Mouse (Mus musculus): ENCODE data around the gene Ccnb1ip1. TPM values are rescaled to one million over a fixed set of nuclear protein-coding genes. Genes with fewer than 3 reads are reported as not detected.

The Ccnb1ip1 gene
- polyA plus RNA-seq, 1 experiment from 2014 or later = not detected

DNA sequence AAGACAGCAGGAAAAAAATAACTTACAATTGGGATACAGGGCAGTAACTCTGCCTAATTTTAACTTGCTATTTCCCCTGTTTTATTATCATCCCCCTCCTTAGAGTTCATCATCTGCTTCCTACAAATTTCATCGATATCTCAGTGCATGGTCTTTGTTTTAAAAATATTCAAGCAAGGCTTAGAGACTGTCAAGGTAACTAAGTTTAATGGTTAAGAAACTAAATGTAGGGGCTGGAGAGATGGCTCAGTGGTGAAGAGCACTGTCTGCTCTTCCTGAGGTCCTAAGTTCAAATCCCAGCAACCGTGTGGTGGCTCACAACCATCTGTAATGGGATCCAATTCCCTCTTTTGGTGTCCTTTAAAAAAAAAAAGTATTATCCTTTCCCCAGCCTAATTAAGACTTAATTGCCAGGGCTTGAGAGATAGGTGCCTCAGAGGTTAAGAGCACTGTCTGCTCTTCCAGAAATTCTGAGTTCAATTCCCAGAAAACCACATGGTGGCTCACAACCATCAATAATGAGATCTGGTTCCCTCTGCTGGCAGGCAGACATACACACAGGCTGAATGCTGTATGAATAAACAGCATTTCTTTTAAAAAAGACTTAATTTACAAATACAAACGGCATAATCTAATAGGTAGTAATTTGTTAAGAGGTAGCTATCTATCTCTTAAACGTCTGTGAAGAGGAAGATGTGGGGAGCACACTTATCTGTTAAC, 4.5 kb downstream of the Ccnb1ip1 start:
- H3K27ac ChIP-seq = no peak overlapping the region
- no peak for ATAC-seq (ENCODE audit: low FRiP score, low read depth)
- H3K9ac ChIP-seq = no peak overlapping the region
- no peaks in the 10 kb centered on the region for H3K27me3 ChIP-seq (replicated peaks)
- H3K4me3 ChIP-seq = no peak overlapping the region
- 67% methylated on average over 4 of the region's 4 CpGs for WGBS
- H3K4me1 ChIP-seq = no peaks in the 10 kb centered on the region
- no peaks in the 10 kb centered on the region for H3K9me3 ChIP-seq
- no peaks in the 10 kb centered on the region for H3K36me3 ChIP-seq
- no peak overlapping the region for H3K4me2 ChIP-seq (replicated peaks)

DNA sequence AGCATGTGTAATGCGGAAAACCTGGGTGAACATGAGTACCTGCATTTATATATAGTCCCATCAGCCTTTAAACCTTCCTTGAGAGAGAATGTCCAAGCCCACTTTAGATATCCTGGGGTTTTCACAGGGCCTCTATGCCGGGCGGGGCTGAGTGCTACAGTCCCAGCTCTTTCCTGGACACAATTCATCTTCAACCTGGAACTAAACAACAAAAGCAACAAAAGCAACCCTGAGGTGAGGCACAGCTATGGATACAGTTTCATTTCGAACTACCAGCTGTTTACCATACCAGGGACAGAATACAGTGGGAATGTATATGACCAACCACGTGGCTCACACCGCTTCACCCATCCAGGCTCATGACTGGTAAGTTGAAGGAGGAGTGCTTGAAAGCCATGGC, 5.1 kb downstream of the Ccnb1ip1 start:
- ATAC-seq (ENCODE audit: low FRiP score, low read depth) = no peak
- H3K27ac ChIP-seq = no peak overlapping the region
- no peaks in the 10 kb centered on the region for H3K9me3 ChIP-seq
- no peak overlapping the region for H3K4me3 ChIP-seq
- no peak overlapping the region for H3K4me2 ChIP-seq (replicated peaks)
- H3K4me1 ChIP-seq = no peaks in the 10 kb centered on the region
- H3K9ac ChIP-seq = no peak overlapping the region
- no peaks in the 10 kb centered on the region for H3K27me3 ChIP-seq (replicated peaks)
- no peaks in the 10 kb centered on the region for H3K36me3 ChIP-seq
- whole genome bisulfite sequencing = 87% methylated on average over 6 of the region's 6 CpGs

DNA sequence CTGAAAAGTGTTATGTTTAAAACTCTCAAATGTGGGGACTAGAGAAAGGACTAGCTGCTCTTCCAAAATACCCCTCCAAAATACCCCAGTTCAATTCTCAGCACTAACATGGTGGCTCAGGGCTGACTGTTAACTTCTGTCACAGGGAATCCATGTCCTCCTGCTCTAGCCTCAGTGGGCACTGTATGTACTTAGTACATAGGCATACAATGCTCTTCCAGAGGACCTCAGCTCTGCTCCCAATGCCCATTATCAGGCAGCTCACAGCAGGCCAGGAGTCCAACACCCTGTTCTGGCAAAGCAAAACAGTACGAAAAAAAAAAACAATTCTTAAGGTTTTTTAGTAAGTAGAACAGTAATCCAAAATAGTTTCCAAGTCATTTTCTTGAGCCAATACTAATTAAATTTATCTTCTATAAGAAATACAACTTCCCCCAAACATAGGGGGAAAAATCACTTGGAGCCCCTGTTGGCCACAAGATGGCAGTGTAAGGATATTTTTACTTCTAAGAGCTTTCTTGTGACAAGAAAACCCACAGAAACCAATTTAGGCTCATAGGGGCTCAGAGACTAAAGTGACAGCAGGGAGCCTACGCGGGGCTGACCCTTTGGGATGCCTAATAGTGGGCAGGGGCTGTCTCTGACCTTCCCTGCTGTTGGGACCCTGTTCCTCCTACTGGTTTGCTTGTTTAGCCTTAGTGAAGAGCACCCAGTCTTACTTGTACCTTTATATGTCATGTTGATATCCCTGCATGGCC, 7.9 kb downstream of the Ccnb1ip1 start:
- no peaks in the 10 kb centered on the region for H3K9me3 ChIP-seq
- H3K27me3 ChIP-seq (replicated peaks) = no peaks in the 10 kb centered on the region
- no peak for ATAC-seq (ENCODE audit: low FRiP score, low read depth)
- WGBS = 5% methylated on average over 3 of the region's 3 CpGs
- H3K27ac ChIP-seq = no peak overlapping the region
- no peaks in the 10 kb centered on the region for H3K4me1 ChIP-seq
- no peaks in the 10 kb centered on the region for H3K36me3 ChIP-seq
- H3K4me2 ChIP-seq (replicated peaks) = no peak overlapping the region
- no peak overlapping the region for H3K9ac ChIP-seq
- no peak overlapping the region for H3K4me3 ChIP-seq

DNA sequence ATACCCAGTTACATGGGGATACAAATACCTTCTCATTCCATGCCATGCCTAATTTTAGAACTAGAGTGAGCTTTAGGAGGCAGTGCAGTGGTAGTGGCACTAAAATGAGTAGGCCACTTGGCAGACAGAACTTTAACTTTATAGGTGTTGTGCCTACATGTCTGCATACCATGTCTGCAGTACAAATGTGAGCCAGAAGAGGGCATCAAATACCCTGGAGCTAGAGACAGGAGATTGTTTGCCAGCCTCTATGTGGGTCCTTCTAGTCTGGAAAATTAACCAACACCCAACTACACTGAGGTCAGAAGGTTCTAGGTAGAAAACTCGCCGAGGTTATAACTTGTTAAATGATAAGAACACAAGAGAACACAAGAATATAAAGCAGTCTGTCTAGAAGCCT, 9.0 kb downstream of the Ccnb1ip1 start:
- Histone ChIP-seq H3K36me3 (no peaks in the 10 kb centered on the region), H3K9ac (no peak overlapping the region), H3K4me3 (no peak overlapping the region), H3K4me1 (no peaks in the 10 kb centered on the region), H3K4me2 (replicated peaks) (no peak overlapping the region), H3K27me3 (replicated peaks) (no peaks in the 10 kb centered on the region), H3K27ac (no peak overlapping the region), H3K9me3 (no peaks in the 10 kb centered on the region)
- WGBS = 58% methylated on average over 2 of the region's 2 CpGs
- ATAC-seq (ENCODE audit: low FRiP score, low read depth) = no peak

DNA sequence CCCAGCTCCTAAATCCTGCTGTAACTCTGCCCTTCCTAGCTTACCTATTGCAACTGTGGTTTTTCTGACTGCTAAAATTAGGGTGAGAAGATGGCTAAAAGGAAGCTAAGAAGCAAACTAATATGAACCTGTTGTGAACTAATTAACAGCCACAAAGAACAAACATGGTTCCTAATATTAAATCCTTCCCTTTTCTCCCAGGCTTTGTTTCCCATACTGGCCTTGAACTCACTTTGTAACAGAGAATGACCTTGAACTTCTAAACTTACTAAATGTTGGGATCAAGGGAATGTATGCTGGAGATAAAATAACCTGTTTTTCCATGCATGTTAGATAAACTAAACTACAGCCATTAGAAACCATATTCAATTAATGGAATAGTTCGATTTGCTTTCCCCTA, 11.1 kb downstream of the Ccnb1ip1 start:
- 82% methylated on average over 1 of the region's 1 CpGs for WGBS
- H3K36me3 ChIP-seq = no peaks in the 10 kb centered on the region
- H3K4me3 ChIP-seq = no peak overlapping the region
- H3K27me3 ChIP-seq (replicated peaks) = no peaks in the 10 kb centered on the region
- H3K27ac ChIP-seq = no peak overlapping the region
- no peak overlapping the region for H3K9ac ChIP-seq
- H3K4me2 ChIP-seq (replicated peaks) = no peak overlapping the region
- ATAC-seq (ENCODE audit: low FRiP score, low read depth) = no peak
- no peaks in the 10 kb centered on the region for H3K9me3 ChIP-seq
- H3K4me1 ChIP-seq = no peaks in the 10 kb centered on the region

DNA sequence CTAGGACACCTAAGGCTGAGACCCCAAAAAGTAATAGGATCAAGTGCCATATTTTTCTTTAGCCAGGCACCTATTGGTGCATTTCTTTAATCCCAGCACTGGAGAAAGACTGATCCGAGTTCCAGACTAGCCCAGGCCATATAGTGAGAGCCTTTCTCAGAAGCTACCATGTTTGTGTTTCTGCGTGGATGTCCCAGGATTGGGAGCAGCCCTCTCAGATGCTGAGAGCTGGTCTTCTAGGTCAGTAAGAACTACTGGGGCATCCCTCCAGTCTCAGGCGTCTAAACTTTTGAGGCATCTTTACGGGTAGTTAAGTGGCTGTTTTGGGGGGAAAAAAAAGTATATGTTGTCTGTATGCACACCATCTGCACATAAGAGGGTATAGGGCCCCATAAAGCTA, 11.6 kb downstream of the Ccnb1ip1 start:
- Histone ChIP-seq H3K27ac (no peak overlapping the region), H3K9ac (no peak overlapping the region), H3K27me3 (replicated peaks) (no peaks in the 10 kb centered on the region), H3K36me3 (no peaks in the 10 kb centered on the region), H3K9me3 (no peaks in the 10 kb centered on the region), H3K4me3 (no peak overlapping the region), H3K4me2 (replicated peaks) (no peak overlapping the region), H3K4me1 (no peaks in the 10 kb centered on the region)
- WGBS = 87% methylated on average over 4 of the region's 4 CpGs
- no peak for ATAC-seq (ENCODE audit: low FRiP score, low read depth)

DNA sequence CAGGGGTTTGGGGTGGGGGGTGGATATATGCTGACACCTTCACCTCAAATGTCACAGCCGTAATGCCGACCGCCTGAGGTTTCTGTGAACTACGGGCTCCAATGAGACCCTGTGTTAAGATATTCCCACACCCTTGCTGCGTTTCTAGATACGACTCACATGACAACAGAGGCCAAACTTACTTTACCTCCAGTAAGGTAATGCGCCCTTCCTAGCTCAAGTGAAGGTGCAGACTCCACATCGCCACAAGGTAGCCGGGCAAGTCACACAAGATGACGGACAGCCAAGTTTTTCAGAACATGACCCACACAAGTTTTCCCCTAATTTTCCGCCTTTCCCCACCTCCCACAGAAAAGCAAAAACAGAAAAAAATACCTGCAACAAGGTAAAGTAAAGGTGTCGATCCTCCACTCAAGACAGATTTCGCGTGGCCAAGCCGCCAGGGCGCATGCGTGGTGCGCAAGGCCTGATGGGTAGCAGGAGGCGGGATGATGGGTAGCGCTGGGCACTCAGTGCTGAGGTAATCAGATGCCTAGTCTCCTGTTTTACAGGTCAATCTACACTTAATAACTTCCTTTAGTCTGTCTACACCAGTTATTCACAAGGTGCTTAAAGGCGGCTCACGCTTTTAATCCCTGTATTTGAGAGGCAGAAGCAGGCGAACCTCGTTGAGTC, 12.1 kb downstream of the Ccnb1ip1 start:
- H3K27ac ChIP-seq = no peak overlapping the region
- H3K4me2 ChIP-seq (replicated peaks) = no peak overlapping the region
- no peaks in the 10 kb centered on the region for H3K9me3 ChIP-seq
- 93% methylated on average over 24 of the region's 24 CpGs for WGBS
- H3K36me3 ChIP-seq = no peaks in the 10 kb centered on the region
- ATAC-seq (ENCODE audit: low FRiP score, low read depth) = no peak
- no peaks in the 10 kb centered on the region for H3K4me1 ChIP-seq
- H3K4me3 ChIP-seq = no peak overlapping the region
- H3K9ac ChIP-seq = no peak overlapping the region
- H3K27me3 ChIP-seq (replicated peaks) = no peaks in the 10 kb centered on the region

DNA sequence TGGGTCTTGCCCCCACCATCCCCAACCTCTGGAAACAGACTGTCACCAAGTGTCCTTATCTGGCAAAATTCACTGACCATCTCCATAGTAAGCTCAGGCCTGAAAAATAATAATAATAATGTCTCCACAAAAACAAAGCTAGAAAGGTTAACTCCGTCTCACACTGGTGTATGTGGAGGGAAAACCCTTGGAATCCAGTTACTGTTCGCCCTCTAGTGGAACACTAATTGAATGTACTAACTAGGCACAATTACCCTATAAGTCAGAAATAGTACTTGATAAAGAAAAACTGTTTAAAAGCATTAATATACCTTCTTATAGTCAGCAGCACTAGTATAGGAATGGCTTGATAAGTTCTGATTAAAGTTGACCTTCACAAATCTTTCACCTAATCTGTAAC, 19.4 kb downstream of the Ccnb1ip1 start:
- ATAC-seq (ENCODE audit: low FRiP score, low read depth) = no peak
- Histone ChIP-seq H3K36me3 (no peaks in the 10 kb centered on the region), H3K9me3 (no peaks in the 10 kb centered on the region), H3K4me3 (no peak overlapping the region), H3K27me3 (replicated peaks) (no peaks in the 10 kb centered on the region), H3K9ac (no peak overlapping the region), H3K4me2 (replicated peaks) (no peak overlapping the region), H3K27ac (no peak overlapping the region), H3K4me1 (peaks cover 6% of the 10 kb centered on the region; the same call in 1 of the 2 replicates)
- WGBS = 26% methylated on average over 2 of the region's 2 CpGs

DNA sequence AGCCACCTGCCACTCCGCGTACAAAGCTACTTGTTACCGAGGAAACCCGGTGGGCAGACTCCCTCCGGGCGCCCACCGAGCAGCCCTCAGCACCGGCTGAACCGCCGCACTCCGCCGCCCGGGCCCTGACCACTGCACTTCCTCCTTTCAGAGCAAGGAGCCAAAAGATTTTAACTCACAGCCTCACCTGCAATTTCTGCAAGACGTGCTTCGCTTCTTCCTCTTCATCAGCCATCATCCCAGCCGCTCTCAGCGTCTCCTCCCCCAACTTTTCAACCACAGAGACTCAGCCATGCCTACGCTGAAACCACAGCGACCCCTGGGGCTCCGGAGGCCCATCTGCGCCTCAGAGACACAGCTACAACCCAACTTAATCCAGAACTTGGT, 22.3 kb downstream of the Ccnb1ip1 start, which contains the start of gene Ttc5:
Gene Ttc5, minus strand, starts transcription at position 269 of the 387 bp plus-strand sequence.
- ATAC-seq (ENCODE audit: low FRiP score, low read depth) = peak; percentile 93
- Histone ChIP-seq H3K36me3 (peaks cover 20% of the 10 kb centered on the region), H3K9me3 (0 out of 2 replicates have a peak, but pooled peaks cover 4% of the 10 kb centered on the region), H3K4me1 (peaks cover 6% of the 10 kb centered on the region; the same call in 1 of the 2 replicates), H3K4me3 (peak within 1 kb of the TSS; percentile 62), H3K9ac (peak within 1 kb of the TSS; percentile 77), H3K4me2 (replicated peaks) (peak within 1 kb of the TSS; percentile 60), H3K27me3 (replicated peaks) (no peaks in the 10 kb centered on the region), H3K27ac (peak within 1 kb of the TSS; percentile 16; the same call in 1 of the 2 replicates)
- under 1% methylated on average over 21 of the region's 21 CpGs for WGBS

DNA sequence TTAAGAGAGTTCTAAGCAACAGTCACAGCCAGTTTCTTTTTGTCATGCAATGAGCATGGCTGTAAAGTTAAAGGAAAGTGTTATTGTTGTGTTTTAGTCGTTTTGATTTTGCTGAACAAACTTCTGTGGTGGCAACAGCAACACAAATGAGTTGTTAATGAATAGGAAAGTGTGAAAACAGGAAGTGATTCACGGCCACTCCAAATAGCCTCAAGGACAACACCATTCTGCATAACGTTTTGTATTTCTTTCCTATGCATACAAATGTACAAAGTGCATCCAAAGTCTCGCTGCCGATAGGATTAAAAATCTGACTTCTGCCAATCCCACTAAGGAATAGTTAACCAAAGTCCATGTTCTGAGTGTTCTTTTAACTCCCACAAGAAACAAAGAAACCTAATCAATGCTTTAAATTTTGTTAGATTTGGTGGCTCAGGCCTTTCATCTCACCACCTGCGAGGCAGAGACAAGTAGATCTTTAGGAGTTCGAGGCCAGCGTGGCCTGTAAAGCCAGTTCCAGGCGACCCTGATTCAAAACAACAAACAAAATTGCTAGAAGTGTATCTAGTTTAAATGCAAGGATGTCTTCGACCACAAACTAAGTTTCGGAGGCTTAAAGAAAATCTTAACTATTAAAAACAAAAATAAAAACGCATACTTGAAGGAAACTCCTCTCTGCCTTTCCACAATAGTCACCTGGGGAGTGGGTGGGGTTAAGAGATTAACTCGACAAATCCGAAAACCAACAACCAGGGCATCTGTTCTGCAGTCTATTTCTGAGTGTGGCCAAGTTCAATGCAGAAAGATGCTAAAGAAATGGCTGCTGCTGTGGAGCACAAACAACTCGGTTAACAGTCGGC, 22.9 kb downstream of the Ccnb1ip1 start:
- no peak; the same call in 1 of the 2 replicates for ATAC-seq (ENCODE audit: low FRiP score, low read depth)
- H3K9ac ChIP-seq = peak overlapping the region; percentile 77
- H3K4me1 ChIP-seq = peaks cover 6% of the 10 kb centered on the region; the same call in 1 of the 2 replicates
- H3K4me2 ChIP-seq (replicated peaks) = peak overlapping the region; percentile 60
- 0 out of 2 replicates have a peak, but pooled peaks cover 4% of the 10 kb centered on the region for H3K9me3 ChIP-seq
- peaks cover 21% of the 10 kb centered on the region for H3K36me3 ChIP-seq
- H3K27ac ChIP-seq = no peak overlapping the region; the same call in 1 of the 2 replicates
- H3K27me3 ChIP-seq (replicated peaks) = no peaks in the 10 kb centered on the region
- 29% methylated on average over 16 of the region's 16 CpGs for WGBS
- peak overlapping the region; percentile 62 for H3K4me3 ChIP-seq

DNA sequence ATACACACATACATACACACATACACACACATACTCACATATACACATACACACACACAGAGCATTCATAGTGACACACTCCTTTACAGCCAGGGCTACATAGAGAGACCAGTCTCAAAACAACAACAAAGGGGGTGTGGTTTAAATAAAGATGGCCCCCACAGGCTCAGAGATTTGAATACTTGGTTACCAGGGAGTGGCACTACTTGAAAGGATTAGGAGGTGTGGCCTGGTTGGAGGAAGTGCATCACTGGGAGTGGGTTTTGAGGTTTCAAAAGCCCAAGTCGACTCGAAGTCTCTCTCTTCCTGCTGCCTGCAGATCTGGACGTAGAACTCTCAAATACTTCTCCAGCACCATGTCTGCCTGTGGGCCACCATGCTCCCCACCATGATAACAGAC, 25.4 kb downstream of the Ccnb1ip1 start:
- WGBS = 92% methylated on average over 3 of the region's 3 CpGs

More for the DNA sequence above, 25.4 kb downstream of the Ccnb1ip1 start:
- ATAC-seq (ENCODE audit: low FRiP score, low read depth) = no peak
- H3K27me3 ChIP-seq (replicated peaks) = no peaks in the 10 kb centered on the region
- no peak overlapping the region for H3K4me3 ChIP-seq
- H3K4me1 ChIP-seq = peaks cover 6% of the 10 kb centered on the region; the same call in 1 of the 2 replicates
- no peak overlapping the region for H3K9ac ChIP-seq
- peaks cover 32% of the 10 kb centered on the region for H3K36me3 ChIP-seq
- 0 out of 2 replicates have a peak, but pooled peaks cover 4% of the 10 kb centered on the region for H3K9me3 ChIP-seq
- no peak overlapping the region for H3K27ac ChIP-seq
- no peak overlapping the region for H3K4me2 ChIP-seq (replicated peaks)
